Mouse (Mus musculus): ENCODE measurements at regions not wholly inside any gene's neighbourhood (a gene's known extent, or its start where the extent isn't known, plus 50 kb on each side); places are given as distances from the start of the nearest gene placed in this dataset.

- 73% methylated on average over 3 of the region's 3 CpGs for WGBS
These were observed 152.5 kb upstream of the Med13l start for GRCm38 (mm10) chr5:118407973-118408372.

GRCm38 (mm10) chr5:118408826-118409225 lies 151.7 kb upstream of the Med13l start:
- no peaks in the 10 kb centered on the region for H3K36me3 ChIP-seq
- no peaks in the 10 kb centered on the region; the same call in 1 of the 2 replicates for H3K27me3 ChIP-seq (replicated peaks)
- H3K4me3 ChIP-seq = no peak overlapping the region
- WGBS = 71% methylated on average over 8 of the region's 8 CpGs
- H3K4me2 ChIP-seq = no peak overlapping the region
- no peak for ATAC-seq (ENCODE audit: extremely low read depth, insufficient number of reproducible peaks, low FRiP score, low TSS enrichment)
- no peak overlapping the region for H3K27ac ChIP-seq (replicated peaks)
- H3K9ac ChIP-seq = no peak overlapping the region
- 0 out of 2 replicates have a peak, but pooled peaks cover 3% of the 10 kb centered on the region for H3K4me1 ChIP-seq
- H3K9me3 ChIP-seq = peaks cover 7% of the 10 kb centered on the region; the same call in 1 of the 2 replicates

More at GRCm38 (mm10) chr5:118407973-118408372, 152.5 kb upstream of the Med13l start:
- no peaks in the 10 kb centered on the region for H3K36me3 ChIP-seq
- no peak overlapping the region for H3K4me2 ChIP-seq
- no peak overlapping the region for H3K27ac ChIP-seq (replicated peaks)
- no peak overlapping the region for H3K9ac ChIP-seq
- H3K9me3 ChIP-seq = peaks cover 7% of the 10 kb centered on the region; the same call in 1 of the 2 replicates
- peaks cover 3% of the 10 kb centered on the region; the same call in 1 of the 2 replicates for H3K27me3 ChIP-seq (replicated peaks)
- no peak for ATAC-seq (ENCODE audit: extremely low read depth, insufficient number of reproducible peaks, low FRiP score, low TSS enrichment)
- no peak overlapping the region for H3K4me3 ChIP-seq
- H3K4me1 ChIP-seq = no peaks in the 10 kb centered on the region

- Histone ChIP-seq H3K9ac (no peak overlapping the region), H3K27ac (replicated peaks) (no peak overlapping the region), H3K4me3 (no peak overlapping the region), H3K4me2 (no peak overlapping the region), H3K9me3 (no peaks in the 10 kb centered on the region), H3K4me1 (0 out of 2 replicates have a peak, but pooled peaks cover 4% of the 10 kb centered on the region), H3K36me3 (no peaks in the 10 kb centered on the region), H3K27me3 (replicated peaks) (no peaks in the 10 kb centered on the region)
- peak; percentile 83 for ATAC-seq (ENCODE audit: extremely low read depth, insufficient number of reproducible peaks, low FRiP score, low TSS enrichment)
- WGBS = 62% methylated on average over 13 of the region's 13 CpGs
These were observed 146.8 kb upstream of the Med13l start for GRCm38 (mm10) chr5:118413428-118414282.

- WGBS = 71% methylated on average over 7 of the region's 7 CpGs
- ATAC-seq (ENCODE audit: extremely low read depth, insufficient number of reproducible peaks, low FRiP score, low TSS enrichment) = no peak
- H3K9ac ChIP-seq = no peak overlapping the region
- H3K27ac ChIP-seq (replicated peaks) = no peak overlapping the region
- peaks cover 9% of the 10 kb centered on the region; the same call in 1 of the 2 replicates for H3K27me3 ChIP-seq (replicated peaks)
- H3K4me3 ChIP-seq = no peak overlapping the region
- no peak overlapping the region for H3K4me2 ChIP-seq
- no peaks in the 10 kb centered on the region for H3K9me3 ChIP-seq
- no peaks in the 10 kb centered on the region for H3K36me3 ChIP-seq
- H3K4me1 ChIP-seq = peaks cover 16% of the 10 kb centered on the region
These were observed 141.0 kb upstream of the Med13l start for GRCm38 (mm10) chr5:118419344-118420037.

GRCm38 (mm10) chr5:118421884-118422821 lies 138.3 kb upstream of the Med13l start:
- Histone ChIP-seq H3K9me3 (no peaks in the 10 kb centered on the region), H3K4me2 (peak overlapping the region; percentile 46), H3K4me1 (peaks cover 26% of the 10 kb centered on the region), H3K4me3 (peak overlapping the region; percentile 14; the same call in 1 of the 2 replicates), H3K27me3 (replicated peaks) (peaks cover 17% of the 10 kb centered on the region; the same call in 1 of the 2 replicates), H3K9ac (peak overlapping the region; percentile 56), H3K27ac (replicated peaks) (no peak overlapping the region), H3K36me3 (no peaks in the 10 kb centered on the region)
- WGBS = 49% methylated on average over 32 of the region's 32 CpGs
- no peak for ATAC-seq (ENCODE audit: extremely low read depth, insufficient number of reproducible peaks, low FRiP score, low TSS enrichment)

- 70% methylated on average over 3 of the region's 3 CpGs for WGBS
- Histone ChIP-seq H3K9me3 (no peaks in the 10 kb centered on the region), H3K27ac (replicated peaks) (peak overlapping the region; percentile 79), H3K36me3 (no peaks in the 10 kb centered on the region), H3K4me1 (peaks cover 26% of the 10 kb centered on the region), H3K9ac (no peak overlapping the region), H3K27me3 (replicated peaks) (peaks cover 17% of the 10 kb centered on the region; the same call in 1 of the 2 replicates), H3K4me2 (no peak overlapping the region), H3K4me3 (no peak overlapping the region)
- ATAC-seq (ENCODE audit: extremely low read depth, insufficient number of reproducible peaks, low FRiP score, low TSS enrichment) = no peak
These were observed 136.3 kb upstream of the Med13l start for GRCm38 (mm10) chr5:118424177-118424576.

- H3K27me3 ChIP-seq (replicated peaks) = peaks cover 17% of the 10 kb centered on the region; the same call in 1 of the 2 replicates
- no peaks in the 10 kb centered on the region for H3K9me3 ChIP-seq
- peaks cover 26% of the 10 kb centered on the region for H3K4me1 ChIP-seq
- 29% methylated on average over 9 of the region's 9 CpGs for WGBS
- ATAC-seq (ENCODE audit: extremely low read depth, insufficient number of reproducible peaks, low FRiP score, low TSS enrichment) = 0 out of 2 replicates have a peak, but pooled peaks have one; percentile 2
- H3K4me3 ChIP-seq = no peak overlapping the region
- H3K4me2 ChIP-seq = no peak overlapping the region
- no peaks in the 10 kb centered on the region for H3K36me3 ChIP-seq
- peak overlapping the region; percentile 79 for H3K27ac ChIP-seq (replicated peaks)
- H3K9ac ChIP-seq = no peak overlapping the region
These were observed 135.5 kb upstream of the Med13l start for GRCm38 (mm10) chr5:118424764-118425568.

- peaks cover 17% of the 10 kb centered on the region; the same call in 1 of the 2 replicates for H3K27me3 ChIP-seq (replicated peaks)
- no peak overlapping the region for H3K27ac ChIP-seq (replicated peaks)
- H3K9me3 ChIP-seq = no peaks in the 10 kb centered on the region
- no peak overlapping the region for H3K4me2 ChIP-seq
- no peaks in the 10 kb centered on the region for H3K36me3 ChIP-seq
- peaks cover 25% of the 10 kb centered on the region for H3K4me1 ChIP-seq
- H3K4me3 ChIP-seq = no peak overlapping the region
- ATAC-seq (ENCODE audit: extremely low read depth, insufficient number of reproducible peaks, low FRiP score, low TSS enrichment) = no peak
- no peak overlapping the region for H3K9ac ChIP-seq
- WGBS = 47% methylated on average over 5 of the region's 5 CpGs
These were observed 133.8 kb upstream of the Med13l start for GRCm38 (mm10) chr5:118426673-118427072.

- ATAC-seq (ENCODE audit: extremely low read depth, insufficient number of reproducible peaks, low FRiP score, low TSS enrichment) = no peak
- Histone ChIP-seq H3K4me2 (no peak overlapping the region), H3K27me3 (replicated peaks) (peaks cover 18% of the 10 kb centered on the region), H3K4me1 (peaks cover 16% of the 10 kb centered on the region), H3K36me3 (no peaks in the 10 kb centered on the region), H3K9ac (no peak overlapping the region), H3K27ac (replicated peaks) (no peak overlapping the region), H3K9me3 (no peaks in the 10 kb centered on the region), H3K4me3 (no peak overlapping the region)
- WGBS = 71% methylated on average over 18 of the region's 18 CpGs
These were observed 132.0 kb upstream of the Med13l start for GRCm38 (mm10) chr5:118428323-118429095.

Measured in heart, embryonic 13.5 days (tissue).